Mouse (Mus musculus): Measurements from ENCODE around the gene Slco3a1. TPM values are rescaled to one million over a fixed set of nuclear protein-coding genes. Genes with fewer than 3 reads are reported as not detected.

Gene Slco3a1
- polyA plus RNA-seq, 1 experiment from 2014 or later, result 5.6 TPM

DNA sequence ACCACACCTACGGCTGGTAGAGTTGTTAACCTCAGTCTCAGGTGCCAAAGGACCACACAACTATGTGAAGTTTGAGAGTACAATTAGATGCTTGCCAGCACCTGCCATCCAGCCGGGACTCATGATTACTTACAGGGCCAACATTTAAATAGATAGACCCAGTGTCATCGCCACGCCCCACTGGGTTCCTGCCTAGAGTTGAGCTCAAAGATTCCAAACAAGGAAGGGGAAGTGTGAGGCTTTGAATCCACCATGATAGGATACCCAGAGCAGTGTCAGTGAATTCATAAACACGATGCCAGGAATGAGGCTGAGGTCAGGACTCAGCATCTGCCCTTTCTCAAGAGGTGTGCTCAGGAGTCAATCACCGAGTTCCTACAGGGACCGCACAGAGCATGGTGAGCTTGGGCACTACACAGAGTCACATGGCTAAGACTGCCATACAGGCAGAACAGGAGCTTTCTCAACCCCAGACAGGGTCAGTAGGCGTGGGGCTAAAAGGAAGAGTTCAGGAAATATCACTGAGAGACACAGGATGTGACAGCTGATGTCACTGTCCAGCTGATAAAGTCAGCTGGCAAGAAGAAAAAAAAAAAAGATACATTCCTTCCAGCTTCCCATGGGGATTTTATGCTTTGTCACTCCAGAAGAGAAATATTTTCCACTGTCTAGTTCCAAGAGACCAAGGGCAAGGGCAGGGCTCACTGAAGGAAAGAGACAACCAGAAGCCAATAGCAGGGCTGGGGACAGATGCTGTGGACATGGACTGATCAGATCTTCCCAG, 30.2 kb downstream of the Slco3a1 start:
- no peak for DNase-seq (ENCODE audit: low spot score)
- H3K36me3 ChIP-seq, result no peaks in the 10 kb centered on the region
- no peaks in the 10 kb centered on the region for H3K9me3 ChIP-seq (replicated peaks)
- H3K27me3 ChIP-seq (ENCODE audit: low read depth, poor library complexity, severe bottlenecking), result no peaks in the 10 kb centered on the region
- WGBS, result 86% methylated on average over 8 of the region's 8 CpGs
- H3K4me1 ChIP-seq, result peaks cover 6% of the 10 kb centered on the region
- no peak overlapping the region for H3K27ac ChIP-seq
- H3K4me3 ChIP-seq, result no peak overlapping the region

DNA sequence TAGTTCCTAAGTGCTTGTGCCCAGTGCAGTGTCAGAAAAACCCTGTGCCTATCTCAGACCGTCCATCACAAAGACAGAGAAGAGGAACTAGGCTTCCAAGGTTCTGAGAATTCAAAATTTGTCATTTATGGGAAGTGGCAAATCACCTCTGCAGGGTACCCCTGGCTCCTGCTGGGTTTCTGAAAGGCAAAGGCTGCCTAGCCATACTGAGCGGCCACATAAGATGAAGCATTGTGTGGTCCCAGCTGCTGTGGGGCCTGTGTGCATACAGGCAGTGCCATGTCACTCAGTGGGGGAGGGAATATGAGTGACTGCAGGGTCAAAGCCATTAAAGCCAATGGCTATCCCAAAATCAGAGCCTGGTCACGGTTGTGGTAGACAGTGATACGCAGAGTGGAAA, 31.5 kb downstream of the Slco3a1 start:
- no peak overlapping the region for H3K4me3 ChIP-seq
- H3K27me3 ChIP-seq (ENCODE audit: low read depth, poor library complexity, severe bottlenecking), result no peaks in the 10 kb centered on the region
- no peaks in the 10 kb centered on the region for H3K9me3 ChIP-seq (replicated peaks)
- H3K36me3 ChIP-seq, result no peaks in the 10 kb centered on the region
- DNase-seq (ENCODE audit: low spot score), result no peak
- 73% methylated on average over 4 of the region's 4 CpGs for WGBS
- no peak overlapping the region for H3K27ac ChIP-seq
- H3K4me1 ChIP-seq, result peaks cover 10% of the 10 kb centered on the region

DNA sequence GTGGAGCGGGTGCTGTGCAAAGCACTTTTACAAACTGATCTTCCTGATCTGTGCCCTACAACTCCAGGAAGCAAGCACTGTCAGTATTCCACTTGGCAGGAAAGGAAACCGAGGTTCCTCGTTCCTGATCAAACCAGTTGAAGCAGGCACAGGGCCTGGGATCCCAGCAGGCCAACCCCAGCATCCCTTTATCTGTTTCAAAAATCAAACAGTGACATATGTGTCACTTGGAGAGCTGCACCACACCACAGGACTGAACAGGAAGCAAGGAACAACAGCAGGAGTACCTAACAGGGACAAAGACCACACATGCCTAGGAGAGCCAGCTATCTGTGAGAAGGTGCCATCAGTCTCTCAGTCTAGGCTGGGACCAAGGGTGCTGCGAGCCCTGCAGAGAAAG, 32.3 kb downstream of the Slco3a1 start:
- Histone ChIP-seq H3K9me3 (replicated peaks) (no peaks in the 10 kb centered on the region), H3K27ac (no peak overlapping the region), H3K36me3 (no peaks in the 10 kb centered on the region), H3K4me1 (peaks cover 18% of the 10 kb centered on the region), H3K27me3 (ENCODE audit: low read depth, poor library complexity, severe bottlenecking) (no peaks in the 10 kb centered on the region), H3K4me3 (no peak overlapping the region)
- no peak for DNase-seq (ENCODE audit: low spot score)
- 82% methylated on average over 4 of the region's 4 CpGs for WGBS

DNA sequence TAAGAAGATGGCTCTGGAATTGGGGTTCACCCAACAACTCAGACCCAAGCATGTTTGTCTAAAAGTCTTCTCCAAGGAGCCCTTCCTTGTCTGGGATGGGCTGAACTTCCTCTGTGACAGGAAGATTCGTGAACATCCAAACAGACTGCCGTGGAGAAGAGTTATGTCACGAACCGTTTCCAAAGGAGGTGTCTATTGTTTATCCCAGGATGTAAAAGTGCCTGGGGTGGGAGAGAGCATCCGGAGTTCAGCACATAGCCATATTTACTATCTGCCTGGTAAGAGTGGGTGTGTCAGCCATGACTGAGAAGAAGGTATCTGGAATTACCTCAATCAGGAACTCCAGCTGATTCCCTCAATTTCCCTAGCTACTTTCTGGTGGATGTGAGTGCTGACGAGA, 35.2 kb downstream of the Slco3a1 start:
- no peak overlapping the region for H3K27ac ChIP-seq
- 72% methylated on average over 6 of the region's 6 CpGs for WGBS
- H3K4me3 ChIP-seq, result no peak overlapping the region
- DNase-seq (ENCODE audit: low spot score), result no peak
- no peaks in the 10 kb centered on the region for H3K27me3 ChIP-seq (ENCODE audit: low read depth, poor library complexity, severe bottlenecking)
- H3K9me3 ChIP-seq (replicated peaks), result no peaks in the 10 kb centered on the region
- H3K36me3 ChIP-seq, result no peaks in the 10 kb centered on the region
- H3K4me1 ChIP-seq, result peaks cover 23% of the 10 kb centered on the region

DNA sequence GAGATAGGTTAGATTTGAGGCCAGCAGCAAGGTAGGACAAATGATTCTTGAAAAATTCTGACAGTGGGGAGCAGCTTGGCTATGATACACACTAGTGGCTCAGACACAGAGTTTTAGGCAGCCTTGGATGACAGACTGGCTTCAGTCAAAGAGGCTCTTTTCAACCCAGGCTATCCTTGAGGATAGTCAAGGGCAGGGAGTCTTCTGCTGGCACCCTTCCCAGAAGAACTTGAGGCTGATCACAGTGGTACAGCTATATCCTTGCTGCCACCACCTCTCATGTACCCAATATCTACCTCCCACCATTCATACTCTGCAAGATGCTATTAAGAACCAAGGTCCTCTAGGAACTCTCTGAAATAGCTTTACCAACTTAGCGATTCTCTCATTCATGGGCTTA, 35.8 kb downstream of the Slco3a1 start:
- WGBS, result 95% methylated on average over 1 of the region's 1 CpGs

DNA sequence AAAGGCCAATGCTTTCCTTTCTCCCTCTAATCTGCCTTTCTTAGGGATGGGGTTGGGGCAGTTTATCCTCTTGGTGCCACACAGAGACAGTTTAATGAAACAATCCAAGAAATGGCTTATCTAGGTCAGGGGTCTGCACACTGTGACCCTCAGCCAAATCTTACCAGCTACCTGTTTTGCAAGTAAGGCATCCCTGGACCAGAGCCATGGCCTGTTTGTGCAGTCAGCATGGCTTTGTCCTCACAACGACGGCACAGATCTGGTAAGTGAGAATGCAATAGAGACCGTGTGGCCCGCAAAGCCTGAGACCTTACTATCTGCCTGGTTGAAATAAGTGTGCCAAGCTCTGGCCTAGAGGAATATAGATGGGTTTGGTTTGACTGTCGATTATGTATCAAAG, 36.3 kb downstream of the Slco3a1 start:
- Histone ChIP-seq H3K36me3 (no peaks in the 10 kb centered on the region), H3K9me3 (replicated peaks) (no peaks in the 10 kb centered on the region), H3K27ac (0 out of 2 replicates have a peak overlapping the region, but pooled peaks have one; percentile 14), H3K4me1 (peaks cover 23% of the 10 kb centered on the region), H3K27me3 (ENCODE audit: low read depth, poor library complexity, severe bottlenecking) (no peaks in the 10 kb centered on the region), H3K4me3 (no peak overlapping the region)
- no peak for DNase-seq (ENCODE audit: low spot score)
- WGBS, result 91% methylated on average over 5 of the region's 5 CpGs

More for the DNA sequence above, 35.8 kb downstream of the Slco3a1 start:
- no peaks in the 10 kb centered on the region for H3K27me3 ChIP-seq (ENCODE audit: low read depth, poor library complexity, severe bottlenecking)
- no peaks in the 10 kb centered on the region for H3K36me3 ChIP-seq
- H3K4me1 ChIP-seq, result peaks cover 23% of the 10 kb centered on the region
- no peak overlapping the region for H3K4me3 ChIP-seq
- no peaks in the 10 kb centered on the region for H3K9me3 ChIP-seq (replicated peaks)
- no peak for DNase-seq (ENCODE audit: low spot score)
- no peak overlapping the region for H3K27ac ChIP-seq

DNA sequence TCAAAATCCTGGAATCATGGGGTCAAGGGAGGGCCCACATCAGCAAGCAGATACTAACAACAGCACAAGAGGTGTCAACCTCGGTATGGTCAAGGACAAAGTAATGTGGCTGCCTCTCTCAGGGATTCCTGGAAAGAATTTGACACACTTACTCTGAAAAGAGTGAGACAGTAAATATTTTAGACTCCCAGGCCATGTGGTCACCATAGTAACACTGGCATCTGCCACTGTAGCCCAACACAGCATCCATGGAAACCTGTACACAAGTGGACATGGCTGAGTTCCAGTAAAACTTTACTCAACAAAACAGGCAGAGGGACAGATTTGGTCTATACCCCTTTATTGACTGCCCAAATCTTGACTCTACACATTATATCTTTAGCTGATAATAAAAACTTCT, 43.9 kb downstream of the Slco3a1 start:
- no peak overlapping the region for H3K4me3 ChIP-seq
- H3K4me1 ChIP-seq, result peaks cover 14% of the 10 kb centered on the region
- WGBS, result 94% methylated on average over 1 of the region's 1 CpGs
- no peak for DNase-seq (ENCODE audit: low spot score)
- no peaks in the 10 kb centered on the region for H3K36me3 ChIP-seq
- no peaks in the 10 kb centered on the region for H3K9me3 ChIP-seq (replicated peaks)
- no peaks in the 10 kb centered on the region for H3K27me3 ChIP-seq (ENCODE audit: low read depth, poor library complexity, severe bottlenecking)
- no peak overlapping the region for H3K27ac ChIP-seq

DNA sequence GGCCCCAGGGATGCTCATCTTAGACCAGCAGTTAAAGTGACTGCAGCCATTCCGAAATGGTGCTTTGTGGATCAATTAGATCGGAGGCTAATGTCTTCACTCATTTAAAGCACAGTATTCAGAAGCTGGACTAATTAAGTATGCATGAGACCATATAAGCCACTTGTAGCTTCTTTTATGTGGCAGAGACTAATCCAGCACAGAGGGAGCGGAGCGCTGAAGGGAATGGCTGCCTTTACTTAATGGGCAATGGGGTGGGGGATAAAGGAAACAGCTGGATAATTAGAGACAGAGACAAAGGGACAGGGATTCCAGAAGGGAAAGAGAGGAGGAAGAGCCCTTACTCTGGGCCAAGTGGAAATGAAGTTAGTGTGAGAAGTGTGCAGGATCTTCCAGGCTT, 46.4 kb downstream of the Slco3a1 start:
- Histone ChIP-seq H3K27ac (no peak overlapping the region), H3K9me3 (replicated peaks) (no peaks in the 10 kb centered on the region), H3K27me3 (ENCODE audit: low read depth, poor library complexity, severe bottlenecking) (no peaks in the 10 kb centered on the region), H3K4me1 (peaks cover 17% of the 10 kb centered on the region), H3K36me3 (no peaks in the 10 kb centered on the region), H3K4me3 (no peak overlapping the region)
- 45% methylated on average over 4 of the region's 4 CpGs for WGBS
- no peak for DNase-seq (ENCODE audit: low spot score)

DNA sequence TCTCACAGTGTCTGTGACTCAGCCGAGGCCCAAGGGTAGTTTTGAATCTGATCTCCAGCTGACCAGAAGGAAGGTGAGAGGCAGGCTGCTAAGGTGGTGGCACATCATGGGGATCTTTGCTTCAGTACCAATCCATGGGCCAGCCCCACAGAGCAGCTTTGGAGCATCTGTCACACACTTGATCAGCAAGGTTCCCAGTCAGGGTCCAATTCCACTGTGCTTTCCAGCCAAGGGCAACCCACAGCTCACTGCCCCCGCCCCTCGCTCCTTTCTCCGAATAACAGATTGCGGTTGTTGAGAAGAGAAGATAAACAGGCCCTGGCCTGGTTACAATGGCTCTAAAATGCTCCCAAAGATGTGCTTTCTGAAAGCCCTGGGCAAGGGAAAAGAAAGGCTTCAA, 47.7 kb downstream of the Slco3a1 start:
- 80% methylated on average over 5 of the region's 5 CpGs for WGBS

DNA sequence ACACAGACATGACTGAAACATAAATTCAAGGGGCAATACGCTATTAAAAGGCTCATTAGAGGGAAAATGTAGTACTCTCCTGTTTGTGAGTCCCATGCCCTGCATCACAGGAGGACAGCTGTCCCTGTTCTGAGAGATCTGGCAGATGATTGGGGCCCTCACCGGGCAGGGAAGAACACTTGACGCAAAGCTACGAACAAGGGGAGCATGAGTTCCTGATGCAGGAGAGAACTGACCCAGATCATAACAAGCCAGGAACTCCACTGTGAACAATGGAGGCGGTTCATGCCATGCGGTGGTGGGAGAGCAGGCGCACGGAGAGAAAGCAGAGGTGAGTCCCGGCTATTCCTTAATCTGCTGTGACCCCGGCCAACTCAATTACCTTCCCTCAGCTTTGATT, 48.9 kb downstream of the Slco3a1 start:
- Histone ChIP-seq H3K27ac (no peak overlapping the region), H3K4me1 (peaks cover 17% of the 10 kb centered on the region), H3K4me3 (no peak overlapping the region), H3K27me3 (ENCODE audit: low read depth, poor library complexity, severe bottlenecking) (no peaks in the 10 kb centered on the region), H3K9me3 (replicated peaks) (no peaks in the 10 kb centered on the region), H3K36me3 (no peaks in the 10 kb centered on the region)
- 83% methylated on average over 10 of the region's 10 CpGs for WGBS
- no peak for DNase-seq (ENCODE audit: low spot score)

More for the DNA sequence above, 47.7 kb downstream of the Slco3a1 start:
- Histone ChIP-seq H3K36me3 (no peaks in the 10 kb centered on the region), H3K4me3 (no peak overlapping the region), H3K27ac (no peak overlapping the region), H3K9me3 (replicated peaks) (no peaks in the 10 kb centered on the region), H3K4me1 (peaks cover 17% of the 10 kb centered on the region), H3K27me3 (ENCODE audit: low read depth, poor library complexity, severe bottlenecking) (no peaks in the 10 kb centered on the region)
- no peak for DNase-seq (ENCODE audit: low spot score)

DNA sequence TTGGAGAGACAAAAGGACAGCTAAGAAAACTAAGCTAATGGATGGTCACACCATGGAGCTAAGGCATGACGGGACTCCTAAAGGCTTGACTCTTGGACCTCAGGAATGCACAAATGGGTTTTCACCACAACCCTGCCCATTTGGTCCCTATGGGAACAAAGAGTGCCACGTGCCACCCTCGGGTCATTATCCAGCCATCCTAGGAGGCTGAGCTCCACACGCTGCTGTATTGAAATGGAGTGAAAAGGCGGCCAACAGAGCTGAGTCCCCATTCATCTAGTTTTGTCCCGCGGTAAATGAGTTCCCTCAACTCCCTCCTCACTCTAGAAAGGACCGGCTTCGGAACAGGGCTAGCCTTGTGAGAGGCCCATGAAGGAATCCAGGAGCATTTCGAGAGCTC, 53.4 kb downstream of the Slco3a1 start:
- WGBS, result 62% methylated on average over 10 of the region's 10 CpGs
- DNase-seq (ENCODE audit: low spot score), result no peak
- no peaks in the 10 kb centered on the region for H3K9me3 ChIP-seq (replicated peaks)

DNA sequence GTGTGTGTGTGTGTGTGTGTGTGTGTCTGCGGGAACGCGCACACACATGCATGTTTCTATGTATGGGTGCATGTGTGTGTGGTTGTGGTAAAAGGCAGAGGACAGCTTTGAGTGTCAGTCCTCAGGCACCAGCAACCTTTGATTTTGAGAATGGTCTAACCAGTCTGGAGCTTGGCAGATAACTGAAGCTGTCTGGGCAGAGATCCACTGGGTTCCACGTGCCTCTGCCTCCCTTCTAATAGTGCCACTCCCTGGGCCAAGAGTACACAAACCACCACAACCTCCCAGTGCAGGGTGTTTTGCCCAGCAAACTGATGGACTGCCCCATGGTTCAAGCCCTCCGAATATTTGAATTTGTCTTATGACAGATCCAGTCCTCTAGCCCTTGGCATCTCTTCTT, 55.1 kb downstream of the Slco3a1 start:
- WGBS, result 93% methylated on average over 5 of the region's 5 CpGs

More for the DNA sequence above, 53.4 kb downstream of the Slco3a1 start:
- no peaks in the 10 kb centered on the region for H3K36me3 ChIP-seq
- no peak overlapping the region for H3K4me3 ChIP-seq
- peaks cover 8% of the 10 kb centered on the region for H3K4me1 ChIP-seq
- no peak overlapping the region for H3K27ac ChIP-seq
- no peaks in the 10 kb centered on the region for H3K27me3 ChIP-seq (ENCODE audit: low read depth, poor library complexity, severe bottlenecking)

DNA sequence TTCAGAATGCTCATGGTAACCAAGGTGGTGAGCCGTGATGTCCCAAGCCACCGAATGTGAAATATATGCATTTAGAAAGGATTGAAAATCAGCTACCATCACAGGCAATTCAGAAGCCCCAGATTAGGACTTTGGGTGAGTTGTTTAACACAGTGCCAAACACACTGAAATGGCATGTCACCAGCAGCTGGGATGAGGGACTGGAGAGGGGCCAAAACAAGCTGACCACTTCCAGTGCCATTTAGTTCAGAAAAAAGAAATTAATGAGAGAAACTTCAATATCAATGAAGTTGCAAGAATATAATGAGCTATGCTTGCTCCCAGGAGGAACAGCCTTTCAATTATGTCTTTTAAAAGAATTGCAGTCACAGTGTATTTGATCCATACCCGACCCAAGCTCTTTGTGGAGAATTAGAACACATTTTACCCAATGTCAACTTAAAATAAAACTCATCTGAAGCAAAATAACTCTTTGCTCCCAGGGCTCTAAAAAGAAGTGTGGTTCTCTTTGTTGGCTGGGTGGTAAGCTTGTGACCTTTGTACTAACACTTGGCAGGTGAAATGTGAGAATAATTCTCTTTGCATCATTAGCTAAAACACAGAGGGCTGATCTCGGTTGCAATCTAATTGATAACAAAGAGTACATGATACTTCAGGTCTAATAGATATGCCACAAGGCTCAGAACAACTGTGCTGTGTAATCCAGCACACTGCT, 56.2 kb downstream of the Slco3a1 start:
- no peak for DNase-seq (ENCODE audit: low spot score)
- Histone ChIP-seq H3K27me3 (ENCODE audit: low read depth, poor library complexity, severe bottlenecking) (no peaks in the 10 kb centered on the region), H3K4me1 (no peaks in the 10 kb centered on the region), H3K9me3 (replicated peaks) (no peaks in the 10 kb centered on the region), H3K27ac (no peak overlapping the region), H3K36me3 (no peaks in the 10 kb centered on the region), H3K4me3 (no peak overlapping the region)
- 88% methylated on average over 4 of the region's 4 CpGs for WGBS

More for the DNA sequence above, 55.1 kb downstream of the Slco3a1 start:
- no peak overlapping the region for H3K27ac ChIP-seq
- no peaks in the 10 kb centered on the region for H3K27me3 ChIP-seq (ENCODE audit: low read depth, poor library complexity, severe bottlenecking)
- H3K36me3 ChIP-seq, result no peaks in the 10 kb centered on the region
- H3K9me3 ChIP-seq (replicated peaks), result no peaks in the 10 kb centered on the region
- no peaks in the 10 kb centered on the region for H3K4me1 ChIP-seq
- no peak for DNase-seq (ENCODE audit: low spot score)
- H3K4me3 ChIP-seq, result no peak overlapping the region

All from limb, embryonic 10.5 days (tissue).